Mouse (Mus musculus) G1E (cell line): Measurements from ENCODE around the gene Tspan31.

Source experiments
- CTCF ChIP-seq: IDR thresholded peaks from 2 replicates; pipeline ENCODE4 v1.5.1; 2012; ENCODE audit warnings: low read depth, low read length, inconsistent platforms, mixed read lengths
- GATA1 ChIP-seq: IDR thresholded peaks from 2 replicates; pipeline ENCODE4 v1.6.1; 2012; ENCODE audit warnings: borderline replicate concordance, low read length, inconsistent platforms, mixed read lengths
- GATA2 ChIP-seq: IDR thresholded peaks from 2 replicates; pipeline ENCODE4 v1.6.1; 2012; ENCODE audit warnings: low read depth, low read length, inconsistent platforms, borderline replicate concordance
- POLR2AphosphoS5 ChIP-seq: IDR thresholded peaks from 2 replicates; pipeline ENCODE4 v1.6.1; 2012; ENCODE audit warnings: low read depth, low read length, inconsistent platforms; ENCODE audit not compliant: insufficient replicate concordance
- TAL1 ChIP-seq: conservative IDR thresholded peaks from 2 replicates; pipeline ENCODE4 v1.6.1; 2012; ENCODE audit warnings: low read depth, low read length, inconsistent platforms, mixed read lengths

- no peak for TF ChIP-seq CTCF
- no peak for TF ChIP-seq TAL1
- no peak for TF ChIP-seq POLR2AphosphoS5
- TF ChIP-seq GATA1: no peak
- TF ChIP-seq GATA2: no peak
These were observed 26.9 kb downstream of the Tspan31 start for GRCm38 (mm10) chr10:127043187-127043586.
